Comparison of ENCODE assay signal across 7 mouse cellular contexts in the genomic region with DNA sequence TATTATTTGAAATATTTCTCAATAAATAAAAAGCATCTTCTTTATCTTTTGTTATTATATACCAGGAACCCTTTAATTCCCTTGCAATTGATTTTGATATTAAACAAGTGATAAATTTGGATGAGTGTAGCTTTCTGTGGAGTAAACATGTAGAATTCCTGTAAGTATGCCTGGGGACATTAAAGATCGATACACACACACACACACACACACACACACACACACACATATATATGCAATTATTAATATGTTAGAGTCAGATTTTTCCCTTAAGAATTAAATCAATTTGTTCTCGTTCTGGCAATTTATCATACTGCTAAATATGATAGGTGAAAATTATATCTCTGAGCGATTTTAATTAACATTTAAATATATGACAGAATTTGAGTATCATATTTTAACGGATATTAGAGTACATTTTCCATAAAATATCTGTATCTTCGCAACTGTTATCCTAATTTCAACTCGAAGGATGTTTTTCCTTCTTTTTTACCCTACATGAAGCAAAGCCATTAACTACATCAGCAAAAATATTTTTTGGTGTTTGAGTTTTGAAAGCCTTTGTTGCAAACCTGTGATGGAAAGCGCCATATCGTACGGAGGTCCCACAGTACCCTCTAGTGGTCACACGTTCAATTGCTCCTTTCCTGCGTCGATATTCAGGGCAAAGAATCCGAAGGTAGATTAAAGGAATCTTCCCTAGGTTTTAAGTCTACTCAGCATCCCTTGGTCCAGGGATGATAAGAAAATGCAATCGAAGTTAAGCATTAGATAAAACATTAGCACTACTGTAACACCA.
DNase-seq lines count a peak whose midpoint lies in the region; ATAC-seq and TF ChIP-seq lines count a peak whose summit lies in the region.

No protein-coding gene starts in this region.

- WGBS in lung, adult 2 months, result 19% methylated on average over 14 of the region's 14 CpGs
- WGBS in hindbrain, embryonic 15.5 days, result 16% methylated on average over 14 of the region's 14 CpGs
- 24% methylated on average over 14 of the region's 14 CpGs for whole genome bisulfite sequencing in limb, embryonic 11.5 days

- no peak overlapping the region for H3K4me3 ChIP-seq in lung, adult 2 months (replicated peaks; ENCODE audit: extremely low read depth, low read depth, low read length)
- no peak overlapping the region for H3K4me3 ChIP-seq in hindbrain, embryonic 15.5 days
- no peak overlapping the region for H3K4me3 ChIP-seq in limb, embryonic 11.5 days (ENCODE audit: low read depth, low read length)

- no peaks in the 10 kb centered on the region for H3K9me3 ChIP-seq in hindbrain, embryonic 15.5 days
- no peaks in the 10 kb centered on the region for H3K9me3 ChIP-seq in limb, embryonic 11.5 days (ENCODE audit: control insufficient read depth, low read length)

- peak; percentile 48 for TF ChIP-seq CTCF in lung, adult 2 months (IDR thresholded peaks at IDR 0.05; ENCODE audit: insufficient read depth, low read length)

- H3K4me2 ChIP-seq in hindbrain, embryonic 15.5 days, result no peak overlapping the region
- no peak overlapping the region for H3K4me2 ChIP-seq in limb, embryonic 11.5 days (ENCODE audit: low read depth, severe bottlenecking)

- no peak for DNase-seq in lung, adult 2 months
- no peak for DNase-seq in lung, postnatal 25 days (ENCODE audit: low spot score)
- peak; percentile 64 for DNase-seq in ZHBTc4 (ENCODE audit: low read depth, low spot score)
- peak; percentile 83 for DNase-seq in embryo, embryonic 10 days (ENCODE audit: low spot score)
- peak; percentile 70 for DNase-seq in limb, embryonic 11.5 days (ENCODE audit: low spot score)
- peak; percentile 82 for DNase-seq in retina, embryonic 14.5 days (ENCODE audit: low spot score)

- ATAC-seq in hindbrain, embryonic 15.5 days (ENCODE audit: low FRiP score, low read depth), result peak; percentile 61; the same call in 1 of the 2 replicates
- ATAC-seq in limb, embryonic 11.5 days (ENCODE audit: insufficient number of reproducible peaks, low FRiP score, low TSS enrichment, low read depth), result 0 out of 2 replicates have a peak, but pooled peaks have one; percentile 28

- H3K9ac ChIP-seq in hindbrain, embryonic 15.5 days, result no peak overlapping the region
- no peak overlapping the region for H3K9ac ChIP-seq in limb, embryonic 11.5 days (ENCODE audit: low read length)

- TF ChIP-seq POLR2A in lung, adult 2 months (IDR thresholded peaks at IDR 0.05; ENCODE audit: borderline replicate concordance, extremely low read depth, low read depth, low read length), result no peak

- no peaks in the 10 kb centered on the region for H3K27me3 ChIP-seq in hindbrain, embryonic 15.5 days
- H3K27me3 ChIP-seq in limb, embryonic 11.5 days (ENCODE audit: control insufficient read depth, insufficient read depth, low read length), result no peaks in the 10 kb centered on the region

- H3K27ac ChIP-seq in hindbrain, embryonic 15.5 days (replicated peaks), result no peak overlapping the region
- no peak overlapping the region for H3K27ac ChIP-seq in limb, embryonic 11.5 days (replicated peaks; ENCODE audit: low read depth, low read length)

- no peaks in the 10 kb centered on the region for H3K4me1 ChIP-seq in lung, adult 2 months (ENCODE audit: control insufficient read depth, insufficient read depth, low read length)
- H3K4me1 ChIP-seq in hindbrain, embryonic 15.5 days (replicated peaks), result no peaks in the 10 kb centered on the region
- H3K4me1 ChIP-seq in limb, embryonic 11.5 days (ENCODE audit: control insufficient read depth, insufficient read depth, low read length), result no peaks in the 10 kb centered on the region

- no peaks in the 10 kb centered on the region for H3K36me3 ChIP-seq in hindbrain, embryonic 15.5 days
- H3K36me3 ChIP-seq in limb, embryonic 11.5 days (ENCODE audit: control insufficient read depth, insufficient read depth, low read length), result no peaks in the 10 kb centered on the region

Comparison
In these comparisons a context has a peak if more than half of its experiments do, and no peak if none do; other contexts are left out.
1. DNase-seq: peak in ZHBTc4 (single experiment), embryo, embryonic 10 days (single experiment), limb, embryonic 11.5 days (single experiment) and retina, embryonic 14.5 days (single experiment); none in lung, adult 2 months (single experiment) and lung, postnatal 25 days (single experiment).